ENCODE assay signal across 30 mouse cellular contexts in the genomic region with DNA sequence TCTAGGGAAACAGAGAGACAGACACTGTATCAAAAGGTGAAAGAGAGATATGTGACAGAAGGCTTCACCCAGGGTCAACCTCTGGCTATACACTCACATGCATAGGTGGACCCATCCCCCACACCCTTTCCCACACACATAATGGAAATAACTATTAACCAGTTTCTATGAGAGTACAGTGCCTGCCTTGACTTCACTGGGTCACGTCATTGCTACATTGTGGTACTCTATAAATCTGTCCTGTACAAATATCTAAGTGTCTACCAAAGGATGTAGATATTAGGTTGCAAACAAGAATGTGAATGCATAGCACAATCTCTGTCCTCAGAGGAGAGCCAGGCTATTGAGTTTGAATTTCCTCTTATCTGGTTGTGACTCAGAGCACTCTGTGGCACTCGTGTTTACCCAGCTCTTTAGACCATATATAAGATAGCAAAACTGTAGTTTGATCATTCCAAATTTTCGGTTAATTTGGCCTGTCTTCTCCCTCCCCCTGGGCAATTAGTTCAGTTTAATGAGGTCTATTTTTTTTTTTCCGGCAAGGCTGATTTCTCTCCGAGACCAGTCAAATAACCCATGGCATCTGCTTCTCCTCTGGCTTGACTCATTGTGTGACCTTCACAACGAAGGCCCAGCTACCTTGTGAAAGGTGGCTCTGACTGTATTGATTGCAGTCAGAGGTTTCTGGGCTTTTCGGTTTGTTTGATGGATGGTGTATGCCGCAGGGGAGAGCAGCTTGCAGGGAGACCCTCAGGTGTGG.
DNase-seq lines count a peak whose midpoint lies in the region; ATAC-seq lines count a peak whose summit lies in the region.
"Had no signal": no experiment of that assay in that cellular context is flagged by ENCODE, and none has a peak within 500 bp of the region (broad histone marks: within the 10 kb centered on the region; RNA-seq: fewer than 3 reads in every experiment).

No protein-coding gene starts in this region.

- H3K36me3 ChIP-seq in intestine, embryonic 14.5 days (ENCODE audit: control insufficient read depth, insufficient read depth, low read length), result no peaks in the 10 kb centered on the region
- H3K36me3 ChIP-seq in intestine, embryonic 16.5 days (ENCODE audit: control insufficient read depth, insufficient read depth, low read length), result no peaks in the 10 kb centered on the region
- no peaks in the 10 kb centered on the region for H3K36me3 ChIP-seq in midbrain, embryonic 11.5 days (ENCODE audit: control insufficient read depth, insufficient read depth, low read length)
- H3K36me3 ChIP-seq in midbrain, embryonic 16.5 days (ENCODE audit: control insufficient read depth, insufficient read depth, low read length), result no peaks in the 10 kb centered on the region
- no peaks in the 10 kb centered on the region for H3K36me3 ChIP-seq in hindbrain, embryonic 12.5 days
- H3K36me3 ChIP-seq: heart, embryonic 10.5 days; heart, embryonic 15.5 days; limb, embryonic 12.5 days; liver, embryonic 15.5 days; midbrain, embryonic 13.5 days; neural tube, embryonic 15.5 days had no signal

- H3K4me3 ChIP-seq in intestine, embryonic 14.5 days (ENCODE audit: low read depth, low read length), result no peak overlapping the region
- H3K4me3 ChIP-seq in intestine, embryonic 16.5 days (ENCODE audit: low read length), result no peak overlapping the region
- H3K4me3 ChIP-seq in midbrain, embryonic 11.5 days (ENCODE audit: low read depth, low read length), result no peak overlapping the region
- H3K4me3 ChIP-seq in midbrain, embryonic 16.5 days (ENCODE audit: low read depth, low read length), result no peak overlapping the region
- no peak overlapping the region for H3K4me3 ChIP-seq in hindbrain, embryonic 12.5 days
- H3K4me3 ChIP-seq: erythroblast, embryonic 14.5 days; heart, embryonic 10.5 days; heart, embryonic 15.5 days; layer of hippocampus, adult 2 months; left cerebral cortex, adult 2 months; limb, embryonic 12.5 days; liver, embryonic 15.5 days; megakaryocyte, embryonic 14.5 days; midbrain, embryonic 13.5 days; neural tube, embryonic 15.5 days had no signal

- H3K27me3 ChIP-seq in intestine, embryonic 14.5 days (replicated peaks; ENCODE audit: control insufficient read depth, insufficient read depth, low read length), result no peaks in the 10 kb centered on the region
- H3K27me3 ChIP-seq in intestine, embryonic 16.5 days (replicated peaks; ENCODE audit: control insufficient read depth, insufficient read depth, low read length), result no peaks in the 10 kb centered on the region
- no peaks in the 10 kb centered on the region for H3K27me3 ChIP-seq in midbrain, embryonic 11.5 days (ENCODE audit: control insufficient read depth, insufficient read depth, low read length)
- H3K27me3 ChIP-seq in midbrain, embryonic 16.5 days (ENCODE audit: control insufficient read depth, insufficient read depth, low read depth, low read length), result no peaks in the 10 kb centered on the region
- no peaks in the 10 kb centered on the region for H3K27me3 ChIP-seq in hindbrain, embryonic 12.5 days
- H3K27me3 ChIP-seq: heart, embryonic 15.5 days; liver, embryonic 15.5 days; Patski had no signal

- H3K4me1 ChIP-seq in intestine, embryonic 14.5 days (replicated peaks; ENCODE audit: control insufficient read depth, insufficient read depth, low read length), result peaks cover 6% of the 10 kb centered on the region; the same call in 1 of the 2 replicates
- H3K4me1 ChIP-seq in intestine, embryonic 16.5 days (ENCODE audit: control insufficient read depth, insufficient read depth, low read length), result no peaks in the 10 kb centered on the region
- H3K4me1 ChIP-seq in midbrain, embryonic 11.5 days (ENCODE audit: control insufficient read depth, insufficient read depth, low read length), result no peaks in the 10 kb centered on the region
- no peaks in the 10 kb centered on the region for H3K4me1 ChIP-seq in midbrain, embryonic 16.5 days (ENCODE audit: control insufficient read depth, insufficient read depth, low read length)
- no peaks in the 10 kb centered on the region for H3K4me1 ChIP-seq in hindbrain, embryonic 12.5 days
- H3K4me1 ChIP-seq: liver, embryonic 15.5 days; megakaryocyte, embryonic 14.5 days; midbrain, embryonic 13.5 days had no signal

- ATAC-seq in intestine, embryonic 14.5 days (replicated peaks; ENCODE audit: low FRiP score, low TSS enrichment, low read depth), result peak; percentile 47; the same call in 1 of the 2 replicates
- ATAC-seq in intestine, embryonic 16.5 days, result no peak
- no peak for ATAC-seq in midbrain, embryonic 11.5 days (ENCODE audit: low FRiP score)
- ATAC-seq in midbrain, embryonic 16.5 days, result no peak
- no peak for ATAC-seq in hindbrain, embryonic 12.5 days (ENCODE audit: low FRiP score)
- ATAC-seq: forebrain, postnatal 0 days; hindbrain, postnatal 0 days; midbrain, embryonic 13.5 days; Patski had no signal

- H3K4me2 ChIP-seq in intestine, embryonic 14.5 days (ENCODE audit: low read length), result no peak overlapping the region
- no peak overlapping the region for H3K4me2 ChIP-seq in intestine, embryonic 16.5 days (ENCODE audit: low read depth, low read length)
- no peak overlapping the region for H3K4me2 ChIP-seq in midbrain, embryonic 11.5 days
- no peak overlapping the region for H3K4me2 ChIP-seq in midbrain, embryonic 16.5 days (ENCODE audit: low read length)
- H3K4me2 ChIP-seq in hindbrain, embryonic 12.5 days (replicated peaks), result no peak overlapping the region
- H3K4me2 ChIP-seq: heart, embryonic 15.5 days; limb, embryonic 12.5 days; liver, embryonic 15.5 days; midbrain, embryonic 13.5 days; neural tube, embryonic 15.5 days had no signal

- H3K27ac ChIP-seq in intestine, embryonic 14.5 days (ENCODE audit: low read depth), result no peak overlapping the region
- no peak overlapping the region for H3K27ac ChIP-seq in intestine, embryonic 16.5 days (ENCODE audit: low read length)
- no peak overlapping the region for H3K27ac ChIP-seq in midbrain, embryonic 11.5 days (ENCODE audit: low read depth, low read length)
- no peak overlapping the region for H3K27ac ChIP-seq in midbrain, embryonic 16.5 days (ENCODE audit: low read length)
- no peak overlapping the region for H3K27ac ChIP-seq in hindbrain, embryonic 12.5 days
- H3K27ac ChIP-seq: heart, embryonic 10.5 days; heart, embryonic 15.5 days; hindbrain, postnatal 0 days; layer of hippocampus, adult 2 months; left cerebral cortex, adult 2 months; limb, embryonic 12.5 days; liver, embryonic 15.5 days; midbrain, embryonic 13.5 days; neural tube, embryonic 15.5 days had no signal

- WGBS in intestine, embryonic 14.5 days, result 47% methylated on average over 8 of the region's 8 CpGs
- 53% methylated on average over 8 of the region's 8 CpGs for WGBS in intestine, embryonic 16.5 days
- 91% methylated on average over 8 of the region's 8 CpGs for WGBS in midbrain, embryonic 11.5 days
- WGBS in midbrain, embryonic 16.5 days, result 89% methylated on average over 8 of the region's 8 CpGs
- 81% methylated on average over 8 of the region's 8 CpGs for WGBS in hindbrain, embryonic 12.5 days

- no peak overlapping the region for H3K9ac ChIP-seq in intestine, embryonic 14.5 days (ENCODE audit: low read length)
- H3K9ac ChIP-seq in intestine, embryonic 16.5 days (ENCODE audit: low read depth, low read length), result no peak overlapping the region
- H3K9ac ChIP-seq in midbrain, embryonic 11.5 days (ENCODE audit: low read length), result no peak overlapping the region
- no peak overlapping the region for H3K9ac ChIP-seq in midbrain, embryonic 16.5 days (ENCODE audit: low read depth, low read length)
- no peak overlapping the region for H3K9ac ChIP-seq in hindbrain, embryonic 12.5 days
- H3K9ac ChIP-seq: forebrain, postnatal 0 days; heart, embryonic 15.5 days; limb, embryonic 12.5 days; liver, embryonic 15.5 days; midbrain, embryonic 13.5 days; neural tube, embryonic 15.5 days had no signal

- no peaks in the 10 kb centered on the region for H3K9me3 ChIP-seq in intestine, embryonic 14.5 days (ENCODE audit: control insufficient read depth, low read length)
- H3K9me3 ChIP-seq in intestine, embryonic 16.5 days (ENCODE audit: control insufficient read depth, low read length), result no peaks in the 10 kb centered on the region
- H3K9me3 ChIP-seq in midbrain, embryonic 11.5 days (ENCODE audit: control insufficient read depth, low read length), result no peaks in the 10 kb centered on the region
- no peaks in the 10 kb centered on the region for H3K9me3 ChIP-seq in midbrain, embryonic 16.5 days (replicated peaks; ENCODE audit: control insufficient read depth, low read length, poor library complexity, severe bottlenecking)
- H3K9me3 ChIP-seq in hindbrain, embryonic 12.5 days (replicated peaks), result no peaks in the 10 kb centered on the region
- H3K9me3 ChIP-seq: heart, embryonic 10.5 days; heart, embryonic 15.5 days; limb, embryonic 12.5 days; liver, embryonic 15.5 days; megakaryocyte, embryonic 14.5 days; midbrain, embryonic 13.5 days; neural tube, embryonic 15.5 days had no signal

- no peak for DNase-seq in intestine, embryonic 14.5 days (ENCODE audit: low spot score)
- peak; percentile 33 for DNase-seq in midbrain, embryonic 11.5 days (ENCODE audit: low spot score, missing footprints)
- peak; percentile 28 for DNase-seq in induced T-regulatory cell, adult 2 months (ENCODE audit: low read depth)
- DNase-seq in frontal cortex, postnatal 36 days (ENCODE audit: low spot score in 2 of 2), result no peak
- DNase-seq: B cell, adult 2 months; cerebellum, adult 2 months; cerebellum, postnatal 14 days; forebrain, postnatal 0 days; gastrocnemius, postnatal 10 days; kidney, adult 11 months; kidney, postnatal 36 days; lung, postnatal 14 days; retina, postnatal 1 day; right cerebral cortex, postnatal 14 days; thymus, postnatal 4 days had no signal

Comparison
In these comparisons a context has a peak if more than half of its experiments do, and no peak if none do; other contexts are left out.
1. DNase-seq: peak in midbrain, embryonic 11.5 days (single experiment) and induced T-regulatory cell, adult 2 months (single experiment); none in intestine, embryonic 14.5 days (single experiment) and frontal cortex, postnatal 36 days (0 of 2).